Mouse (Mus musculus) bone marrow macrophage, adult 2 months (primary cell): Measurements from ENCODE around the gene Olfr49.

Source experiments
- CTCF ChIP-seq: IDR thresholded peaks from 2 replicates; pipeline ENCODE4 v1.5.1; 2012; ENCODE audit warnings: low read depth, mild to moderate bottlenecking, low read length, moderate library complexity
- POLR2A ChIP-seq: IDR thresholded peaks from 2 replicates; pipeline ENCODE4 v1.6.1; 2012; ENCODE audit warnings: mild to moderate bottlenecking, low read depth, low read length, borderline replicate concordance

- no peak for TF ChIP-seq CTCF
- TF ChIP-seq POLR2A, result no peak
Measured at GRCm38 (mm10) chr14:54254670-54255202, 30.0 kb downstream of the Olfr49 start.
